Mouse (Mus musculus) forelimb bud, embryonic 11.5 days (tissue): ENCODE results near the gene Alox5.
A peak's percentile ranks its signal among the peaks of the same experiment; 100 is the strongest.

Experiments used
- DNase-seq: peaks from one replicate; pipeline ENCODE4 v3.0.0-alpha.2; 2012; ENCODE audit warnings: low read depth, low spot score

The Alox5 gene

GRCm38 (mm10) chr6:116385194-116386044 is 75.6 kb downstream of the Alox5 start:
- peak; percentile 1 for DNase-seq

- DNase-seq: no peak
Observed at GRCm38 (mm10) chr6:116383582-116383981, 77.4 kb downstream of the Alox5 start.

- DNase-seq: no peak
Observed at GRCm38 (mm10) chr6:116381605-116382004, 79.4 kb downstream of the Alox5 start.

GRCm38 (mm10) chr6:116380157-116380556 is 80.8 kb downstream of the Alox5 start:
- no peak for DNase-seq

GRCm38 (mm10) chr6:116378892-116379291 is 82.1 kb downstream of the Alox5 start:
- DNase-seq: no peak

- no peak for DNase-seq
Observed at GRCm38 (mm10) chr6:116374618-116375017, 86.4 kb downstream of the Alox5 start.

- no peak for DNase-seq
Observed at GRCm38 (mm10) chr6:116374136-116374535, 86.8 kb downstream of the Alox5 start.

GRCm38 (mm10) chr6:116371500-116371899 is 89.5 kb downstream of the Alox5 start:
- no peak for DNase-seq

- DNase-seq: no peak
Observed at GRCm38 (mm10) chr6:116370216-116370976, 90.6 kb downstream of the Alox5 start.

GRCm38 (mm10) chr6:116369811-116370210 is 91.2 kb downstream of the Alox5 start:
- no peak for DNase-seq

GRCm38 (mm10) chr6:116367971-116368370 is 93.0 kb downstream of the Alox5 start:
- no peak for DNase-seq

- no peak for DNase-seq
Observed at GRCm38 (mm10) chr6:116361993-116362392, 99.0 kb downstream of the Alox5 start.

- DNase-seq: no peak
Observed at GRCm38 (mm10) chr6:116361463-116361862, 99.5 kb downstream of the Alox5 start.
